Mouse (Mus musculus) mouse trophoblast stem cell (cell line): ENCODE measurements around the gene Gramd1b.

Experiments used
- in situ Hi-C, 2 experiments: fragments of 300-500 bp; cut with MseI, MboI; formaldehyde crosslinking; loops; 2 replicates in 1 of 2; 3 replicates in 1 of 2; pipeline ENCODE4 v1.15.1; 2025

Gene Gramd1b

GRCm38 (mm10) chr9:40458559-40459303 lies 72.5 kb downstream of the Gramd1b start:
- in situ Hi-C loops: no loop called here

GRCm38 (mm10) chr9:40457448-40457847 lies 73.7 kb downstream of the Gramd1b start:
- in situ Hi-C loops: no loop called here

- in situ Hi-C loops: no loop called here
Measured at GRCm38 (mm10) chr9:40456191-40456590, 75.0 kb downstream of the Gramd1b start.

GRCm38 (mm10) chr9:40455336-40456185 lies 75.6 kb downstream of the Gramd1b start:
- in situ Hi-C loops: no loop called here

- in situ Hi-C loops: no loop called here
Measured at GRCm38 (mm10) chr9:40455020-40455335, 76.2 kb downstream of the Gramd1b start.

GRCm38 (mm10) chr9:40453889-40454288 lies 77.3 kb downstream of the Gramd1b start:
- in situ Hi-C loops: no loop called here

- in situ Hi-C loops: no loop called here
Measured at GRCm38 (mm10) chr9:40452208-40452607, 79.0 kb downstream of the Gramd1b start.

- in situ Hi-C loops: no loop called here
Measured at GRCm38 (mm10) chr9:40450776-40451175, 80.4 kb downstream of the Gramd1b start.

GRCm38 (mm10) chr9:40450417-40450714 lies 80.8 kb downstream of the Gramd1b start:
- in situ Hi-C loops: no loop called here

GRCm38 (mm10) chr9:40449610-40450416 lies 81.4 kb downstream of the Gramd1b start:
- in situ Hi-C loops: no loop called here

GRCm38 (mm10) chr9:40448646-40449243 lies 82.4 kb downstream of the Gramd1b start:
- in situ Hi-C loops: no loop called here

- in situ Hi-C loops: no loop called here
Measured at GRCm38 (mm10) chr9:40447265-40447664, 83.9 kb downstream of the Gramd1b start.

- in situ Hi-C loops: no loop called here
Measured at GRCm38 (mm10) chr9:40444961-40445360, 86.2 kb downstream of the Gramd1b start.

- in situ Hi-C loops: no loop called here
Measured at GRCm38 (mm10) chr9:40442784-40443183, 88.4 kb downstream of the Gramd1b start.

- in situ Hi-C loops: no loop called here
Measured at GRCm38 (mm10) chr9:40439973-40440687, 91.1 kb downstream of the Gramd1b start.

GRCm38 (mm10) chr9:40438731-40439526 lies 92.3 kb downstream of the Gramd1b start:
- in situ Hi-C loops: no loop called here

GRCm38 (mm10) chr9:40437891-40438290 lies 93.3 kb downstream of the Gramd1b start:
- in situ Hi-C loops: no loop called here

- in situ Hi-C loops: no loop called here
Measured at GRCm38 (mm10) chr9:40433286-40433685, 97.9 kb downstream of the Gramd1b start.

GRCm38 (mm10) chr9:40430969-40431368 lies 100.2 kb downstream of the Gramd1b start:
- in situ Hi-C loops: no loop called here

- in situ Hi-C loops: no loop called here
Measured at GRCm38 (mm10) chr9:40427663-40428062, 103.5 kb downstream of the Gramd1b start.
